Mouse (Mus musculus): ENCODE results near the gene Grasp.

The Grasp gene

DNA sequence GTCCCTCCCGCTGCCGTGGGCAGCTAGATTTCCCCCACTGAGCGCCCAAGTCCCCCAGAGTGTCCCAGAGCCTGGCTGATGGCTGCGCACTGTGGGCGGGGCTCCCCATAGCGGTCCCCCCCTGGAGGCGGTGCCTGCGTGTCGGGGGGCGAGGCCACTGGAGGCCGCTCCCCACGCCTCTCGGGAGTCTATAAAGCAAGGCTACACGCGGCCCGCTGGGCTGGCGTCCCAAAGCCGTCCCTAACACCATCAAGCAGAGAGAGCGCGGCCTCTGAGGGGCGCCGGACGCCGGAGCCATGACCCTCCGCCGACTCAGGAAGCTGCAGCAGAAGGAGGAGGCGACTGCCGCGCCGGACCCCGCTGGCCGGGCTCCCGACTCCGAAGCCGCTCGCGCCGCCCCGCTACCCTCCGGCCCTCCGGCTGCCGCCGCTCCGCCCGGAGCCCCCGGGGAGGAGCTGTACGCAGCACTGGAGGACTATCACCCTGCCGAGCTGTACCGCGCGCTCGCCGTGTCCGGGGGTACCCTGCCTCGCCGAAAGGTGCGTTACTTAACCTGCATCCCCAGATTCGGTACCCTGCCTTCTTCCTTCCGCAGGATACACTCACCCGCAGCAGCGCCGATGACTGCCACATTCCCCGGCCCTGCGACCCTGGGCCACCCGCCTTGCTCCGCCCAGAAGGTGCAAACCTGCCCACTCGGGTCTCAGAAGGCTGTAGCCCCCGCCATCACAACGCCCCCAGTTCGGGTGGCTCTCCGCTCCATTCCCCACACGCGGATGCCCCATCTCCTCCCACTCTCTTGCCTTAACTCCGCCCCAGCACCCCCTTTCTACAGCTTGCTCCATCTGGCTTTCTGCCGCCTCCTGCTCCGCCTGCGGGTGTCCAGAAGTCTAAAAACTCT lies at the start of gene Grasp:
Gene Grasp, plus strand, starts transcription at position 183 of the 901 bp plus-strand sequence.
- DNase-seq (ENCODE audit: low spot score in 2 of 2): peak; percentile 90

DNA sequence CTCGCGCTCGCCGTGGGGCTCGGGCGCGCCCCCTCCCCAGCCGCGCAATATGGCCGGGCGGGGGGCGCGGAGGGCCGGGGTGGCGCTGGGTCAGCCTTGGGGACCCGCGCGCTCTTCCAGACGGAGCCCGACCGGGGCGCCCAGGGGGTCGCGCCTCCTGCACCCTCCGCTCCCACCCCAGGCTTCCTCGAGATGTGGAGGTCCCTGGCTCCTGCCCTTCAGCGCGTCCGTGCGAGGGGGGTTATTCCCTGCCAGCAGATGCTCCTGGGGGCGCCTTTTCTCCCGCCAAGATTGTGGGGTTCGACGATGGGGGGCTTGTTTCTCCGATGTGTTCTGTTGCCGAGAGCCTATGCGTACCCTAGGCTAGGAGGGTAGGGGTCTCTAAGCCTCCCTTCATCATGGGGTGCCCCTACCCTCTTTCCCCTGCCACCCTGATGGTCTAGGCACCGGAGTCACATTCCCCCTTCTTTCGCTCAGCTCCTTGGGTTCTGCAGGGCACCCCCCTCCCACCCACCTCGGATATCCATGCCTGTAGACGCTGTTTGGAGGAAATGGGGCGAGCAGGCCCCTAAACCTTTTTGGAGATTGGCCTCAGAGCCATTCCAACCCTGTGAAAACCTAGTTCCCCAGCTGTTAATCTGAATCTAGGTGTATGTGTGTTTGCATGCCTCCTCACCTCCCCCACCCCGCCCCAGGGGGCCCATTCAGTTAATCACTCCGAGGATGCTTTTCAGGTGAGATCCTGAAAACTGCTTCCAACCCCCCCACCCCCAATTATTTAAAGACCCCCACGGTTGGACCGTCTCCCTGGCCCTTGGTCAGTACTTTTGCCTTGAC lies 49.5 kb upstream of the Grasp start:
- no peak for DNase-seq (ENCODE audit: low spot score in 2 of 2)

GRCm38 (mm10) chr15:101175131-101175460 lies 48.9 kb upstream of the Grasp start:
- no peak for DNase-seq (ENCODE audit: low spot score in 2 of 2)

- no peak for DNase-seq (ENCODE audit: low spot score in 2 of 2)
Observed at GRCm38 (mm10) chr15:101175613-101176283, 48.2 kb upstream of the Grasp start.

DNA sequence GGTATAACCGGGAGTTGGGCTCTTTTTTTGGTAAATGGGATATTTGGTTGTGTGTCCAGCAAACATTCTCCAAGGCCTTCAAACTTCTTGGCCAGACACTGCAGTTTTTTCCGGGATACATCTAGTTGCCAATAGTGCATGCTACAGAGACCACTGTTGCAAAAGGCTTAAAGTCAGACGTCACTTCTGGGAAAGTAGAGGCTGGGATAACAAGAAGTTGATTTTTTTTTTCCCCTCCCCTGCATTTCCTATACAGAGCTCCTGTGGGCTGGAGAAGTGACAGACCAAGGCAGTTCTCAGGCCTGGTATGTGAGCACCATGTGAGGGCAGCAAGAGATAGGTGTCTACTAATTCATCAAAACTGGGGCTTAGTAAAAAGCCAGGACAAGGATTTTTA lies 47.7 kb upstream of the Grasp start:
- DNase-seq (ENCODE audit: low spot score in 2 of 2): no peak

GRCm38 (mm10) chr15:101176795-101177691 lies 46.9 kb upstream of the Grasp start:
- no peak for DNase-seq (ENCODE audit: low spot score in 2 of 2)

DNA sequence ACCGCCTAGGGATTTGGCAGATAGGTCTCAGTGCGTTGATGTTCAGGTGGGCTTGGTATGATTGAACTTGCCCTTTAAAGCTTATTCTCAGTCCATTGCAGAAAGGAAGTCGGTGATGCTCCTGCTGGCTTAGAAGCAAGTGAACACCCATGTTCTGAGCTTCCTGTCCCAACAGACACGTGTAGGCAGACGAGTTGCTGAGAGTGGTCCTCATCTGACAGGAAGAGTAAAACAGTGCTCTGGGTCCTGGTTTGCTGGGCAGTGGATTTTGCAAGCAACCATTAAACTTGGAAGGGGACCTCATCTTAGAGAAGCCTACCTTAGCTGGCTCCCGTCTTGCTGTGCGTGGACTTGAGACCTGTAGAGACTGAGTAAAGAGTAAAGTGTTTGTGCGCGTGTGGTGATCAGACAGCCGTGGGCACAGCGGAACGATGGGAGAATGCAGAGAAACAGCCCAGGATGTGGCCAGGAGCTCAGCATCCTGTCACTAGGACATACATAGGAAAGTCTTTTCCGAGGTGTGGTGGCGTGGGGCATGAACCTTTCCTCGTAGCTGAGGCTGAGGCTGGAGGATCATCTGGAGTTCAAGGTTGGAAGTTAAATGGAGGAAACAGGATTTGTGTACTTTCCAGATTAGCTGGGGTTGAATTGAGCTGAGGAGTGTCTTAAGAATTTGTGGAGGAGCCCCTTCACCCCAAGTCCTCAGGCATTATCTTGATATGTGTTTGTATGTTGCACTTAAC lies 43.5 kb upstream of the Grasp start:
- DNase-seq (ENCODE audit: low spot score in 2 of 2): no peak

- no peak for DNase-seq (ENCODE audit: low spot score in 2 of 2)
Observed at GRCm38 (mm10) chr15:101181106-101181466, 42.9 kb upstream of the Grasp start.

DNA sequence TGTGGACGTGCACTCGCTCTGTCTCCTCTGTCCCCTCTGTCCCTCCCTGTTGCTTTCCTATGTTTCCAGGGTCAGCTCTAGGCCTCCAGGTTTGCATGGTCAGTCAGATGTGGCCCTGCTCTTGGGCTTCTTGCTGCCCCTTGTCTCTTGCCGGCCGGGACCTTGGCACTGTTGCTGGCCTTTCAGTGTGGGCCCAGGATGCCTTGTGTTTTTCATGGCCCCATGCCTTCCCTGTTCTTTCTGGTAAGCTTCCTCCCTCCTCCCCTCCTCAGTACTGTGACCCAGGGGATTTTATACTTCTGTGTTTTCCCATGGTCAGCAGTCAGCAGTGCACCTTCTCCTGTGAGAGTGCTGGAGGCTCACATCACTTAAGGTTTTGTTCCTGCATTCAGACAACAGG lies 42.5 kb upstream of the Grasp start:
- DNase-seq (ENCODE audit: low spot score in 2 of 2): no peak

GRCm38 (mm10) chr15:101182676-101183075 lies 41.3 kb upstream of the Grasp start:
- no peak for DNase-seq (ENCODE audit: low spot score in 2 of 2)

GRCm38 (mm10) chr15:101184300-101184699 lies 39.7 kb upstream of the Grasp start:
- DNase-seq (ENCODE audit: low spot score in 2 of 2): no peak

- no peak for DNase-seq (ENCODE audit: low spot score in 2 of 2)
Observed at GRCm38 (mm10) chr15:101185549-101185948, 38.4 kb upstream of the Grasp start.

GRCm38 (mm10) chr15:101187907-101188306 lies 36.1 kb upstream of the Grasp start:
- DNase-seq (ENCODE audit: low spot score in 2 of 2): no peak

DNA sequence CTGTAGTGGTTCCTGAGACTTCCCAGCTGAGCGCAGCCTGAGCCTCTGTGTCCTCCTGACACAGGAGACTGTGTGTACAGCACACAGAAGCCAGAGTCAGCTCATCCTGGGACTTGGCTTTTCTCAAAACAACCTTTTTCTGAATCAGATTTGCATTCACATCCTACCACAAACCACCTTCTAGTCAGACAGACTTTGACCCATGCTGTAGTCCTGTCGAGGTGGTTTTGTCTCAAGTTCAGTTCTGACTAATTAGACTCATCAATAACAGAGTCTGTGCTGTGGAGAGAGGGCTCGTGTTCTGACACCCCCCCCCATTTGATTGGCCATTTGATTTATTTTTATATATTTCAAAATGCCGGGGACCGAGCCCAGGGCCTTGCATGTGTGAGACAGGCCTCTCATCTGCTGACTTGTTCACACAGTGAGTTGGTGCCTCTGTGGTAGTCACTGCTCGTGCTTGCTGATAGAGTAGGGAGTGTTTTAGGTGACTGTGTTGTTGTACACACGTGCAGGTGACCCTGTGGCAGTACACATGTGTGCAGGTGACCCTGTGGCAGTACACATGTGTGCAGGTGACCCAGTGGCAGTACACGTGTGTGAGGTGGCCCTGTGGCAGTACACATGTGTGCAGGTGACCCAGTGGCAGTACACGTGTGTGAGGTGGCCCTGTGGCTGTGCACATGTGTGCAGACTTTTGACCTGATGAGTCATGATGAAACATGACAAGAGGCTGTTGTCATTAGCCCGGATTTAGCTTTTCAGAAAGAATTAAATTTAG lies 33.8 kb upstream of the Grasp start:
- no peak for DNase-seq (ENCODE audit: low spot score in 2 of 2)

DNA sequence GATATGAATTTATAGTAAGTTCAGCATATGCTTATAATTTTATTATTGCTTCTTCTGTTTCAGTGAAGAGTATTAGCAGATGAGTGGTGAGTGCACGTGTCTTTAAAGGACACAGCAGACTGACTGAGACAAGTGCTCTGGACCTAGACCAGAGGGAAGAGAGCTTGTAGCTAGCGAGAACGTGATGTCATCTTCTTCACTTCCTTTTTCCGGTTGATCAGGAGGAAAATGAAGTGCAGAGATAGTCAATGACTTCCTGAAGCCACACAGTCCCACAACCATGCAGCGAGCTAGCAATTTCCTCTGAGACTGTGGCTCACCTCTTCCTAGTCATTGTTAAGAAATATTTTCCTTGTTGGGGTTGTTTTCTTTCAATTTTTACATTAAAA lies 33.2 kb upstream of the Grasp start:
- DNase-seq (ENCODE audit: low spot score in 2 of 2): no peak

DNA sequence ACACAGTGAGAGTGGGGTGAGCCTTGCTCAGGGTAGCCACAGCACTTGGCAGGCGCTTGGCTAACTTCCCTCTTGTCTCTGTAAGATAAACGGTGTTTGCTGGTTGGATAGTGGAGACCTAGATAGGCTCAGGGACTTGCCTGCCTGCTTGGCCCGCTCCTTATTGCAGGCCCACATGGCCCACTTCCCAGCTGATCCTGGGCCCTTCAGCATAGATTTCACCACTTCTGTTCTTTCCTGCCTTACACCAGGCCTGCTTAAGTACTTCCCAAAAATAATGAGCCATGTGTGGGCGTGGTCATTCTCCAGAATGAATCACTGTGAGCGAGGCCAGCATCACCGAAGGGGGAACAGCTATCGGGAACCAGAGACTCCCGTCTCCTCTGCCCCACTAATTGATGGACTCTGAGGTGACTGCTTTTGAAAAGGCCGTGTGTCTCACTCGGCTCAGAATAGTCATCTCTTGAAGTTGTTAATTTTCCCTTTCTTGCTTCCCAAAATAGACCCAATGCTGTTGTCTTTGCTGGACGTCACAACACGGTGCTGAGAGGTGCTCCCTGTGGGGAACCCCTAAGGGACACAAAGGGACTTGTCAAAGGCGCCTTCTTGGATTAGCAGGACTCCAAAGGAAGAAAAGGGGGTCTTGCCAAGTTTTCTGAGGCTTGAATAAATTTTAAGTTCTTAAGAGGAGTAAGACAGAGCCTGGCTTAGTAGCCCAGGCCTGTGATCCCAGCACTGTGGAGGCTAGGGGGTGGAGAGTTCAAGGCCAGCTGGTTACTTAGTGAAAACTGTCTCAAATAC lies 32.3 kb upstream of the Grasp start:
- peak in 1 of 2 experiments; percentile 55 for DNase-seq (ENCODE audit: low spot score in 2 of 2)

GRCm38 (mm10) chr15:101192260-101192640 lies 31.7 kb upstream of the Grasp start:
- DNase-seq (ENCODE audit: low spot score in 2 of 2): no peak

- DNase-seq (ENCODE audit: low spot score in 2 of 2): no peak
Observed at GRCm38 (mm10) chr15:101192651-101193050, 31.3 kb upstream of the Grasp start.

DNA sequence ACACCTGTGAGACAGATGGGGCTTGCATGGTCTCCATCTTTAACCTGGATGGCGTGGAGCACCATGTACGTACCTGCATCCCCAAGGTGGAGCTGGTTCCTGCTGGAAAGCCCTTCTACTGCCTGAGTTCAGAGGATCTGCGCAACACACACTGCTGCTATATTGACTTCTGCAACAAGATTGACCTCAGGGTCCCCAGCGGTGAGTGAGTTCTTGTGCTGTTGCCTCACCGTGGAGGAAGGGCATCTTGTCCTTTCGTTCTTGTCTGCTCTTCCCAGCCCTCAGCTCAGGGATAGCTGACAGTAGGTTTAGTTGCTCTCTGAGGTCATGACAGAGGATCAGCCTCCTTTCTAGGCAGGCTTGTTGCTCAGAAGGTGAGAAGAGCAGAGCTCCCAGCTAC lies 30.0 kb upstream of the Grasp start:
- no peak for DNase-seq (ENCODE audit: low spot score in 2 of 2)
